Mouse (Mus musculus): Measurements from ENCODE around the gene Tmigd1. TPM values are rescaled to one million over a fixed set of nuclear protein-coding genes. Genes with fewer than 3 reads are reported as not detected.

Tmigd1 gene
- not detected in 2 replicates for total RNA-seq (2012; rRNA removed)
- not detected in 2 replicates for total RNA-seq (2014; rRNA removed)
- polyA plus RNA-seq (2012; ENCODE audit: insufficient read length, low read depth), result not detected in 2 replicates

- no peak within 1 kb of the TSS for H3K4me2 ChIP-seq (ENCODE audit: insufficient read depth, low read depth, poor library complexity, severe bottlenecking)
- no peaks in the 10 kb centered on the region for H3K27me3 ChIP-seq (replicated peaks)
- no peak within 1 kb of the TSS for H3K27ac ChIP-seq (ENCODE audit: insufficient read depth, low read depth)
- no peak for DNase-seq (ENCODE audit: extremely low read depth)
- H3K36me3 ChIP-seq (replicated peaks in 1 of 2; ENCODE audit: control insufficient read depth in 1 of 2, insufficient read depth in 1 of 2, low read length in 1 of 2), result no peaks in the 10 kb centered on the region
- dilution Hi-C loops (cut with MboI; ENCODE audit: extremely low pct_ligation_motif_present, extremely low pct_unique_long_range_greater_than_20kb, low sequenced_read_pairs), result no loop called here
- no peaks in the 10 kb centered on the region for H3K9me3 ChIP-seq (replicated peaks; ENCODE audit: low read length)
- no peak for TF ChIP-seq CHD1 (IDR thresholded peaks at IDR 0.05; ENCODE audit: low read depth, low read length)
- no peak for TF ChIP-seq USF1 (IDR thresholded peaks at IDR 0.05; ENCODE audit: low read depth, low read length)
- TF ChIP-seq MEF2A (IDR thresholded peaks at IDR 0.05; ENCODE audit: borderline replicate concordance, low read depth, low read length), result no peak
- TF ChIP-seq JUN (IDR thresholded peaks at IDR 0.05; ENCODE audit: insufficient read depth, low read depth, low read length), result no peak
- no peak for TF ChIP-seq IRF4 (IDR thresholded peaks at IDR 0.05; ENCODE audit: low read depth, low read length)
- TF ChIP-seq ETS1 (conservative IDR thresholded peaks at IDR 0.05; ENCODE audit: low read depth, low read length), result no peak
- TF ChIP-seq EP300 (IDR thresholded peaks at IDR 0.05; ENCODE audit: low read length), result no peak
- no peak for TF ChIP-seq MXI1 (IDR thresholded peaks at IDR 0.05; ENCODE audit: low read depth, low read length)
- no peak for TF ChIP-seq MYC (IDR thresholded peaks at IDR 0.05; ENCODE audit: low read depth, low read length)
- no peak for TF ChIP-seq RAD21 (IDR thresholded peaks at IDR 0.05; ENCODE audit: low read depth, low read length)
- no peak for TF ChIP-seq SMC3 (IDR thresholded peaks at IDR 0.05; ENCODE audit: low read depth, low read length)
- no peak for TF ChIP-seq UBTF (IDR thresholded peaks at IDR 0.05; ENCODE audit: low read depth, low read length)
- TF ChIP-seq USF2 (conservative IDR thresholded peaks at IDR 0.05; ENCODE audit: low read depth, low read length), result no peak
- no peak for TF ChIP-seq ZMIZ1 (IDR thresholded peaks at IDR 0.05; ENCODE audit: low read depth, low read length)
- no peak for TF ChIP-seq SIN3A (IDR thresholded peaks at IDR 0.05; ENCODE audit: low read length)
- TF ChIP-seq POLR2A (IDR thresholded peaks at IDR 0.05; ENCODE audit: low read depth, low read length), result no peak
- no peak for TF ChIP-seq NRF1 (IDR thresholded peaks at IDR 0.05; ENCODE audit: low read depth, low read length)
- no peak for TF ChIP-seq POLR2AphosphoS2 (IDR thresholded peaks at IDR 0.05; ENCODE audit: low read depth, low read length)
- no peak for TF ChIP-seq PAX5 (IDR thresholded peaks at IDR 0.05; ENCODE audit: low read length)
- TF ChIP-seq JUND (conservative IDR thresholded peaks at IDR 0.05; ENCODE audit: low read depth, low read length), result no peak
- no peak within 1 kb of the TSS for H3K4me3 ChIP-seq (replicated peaks in 1 of 3; ENCODE audit: low read depth in 2 of 3, low read length in 2 of 3, poor library complexity in 1 of 3)
- H3K79me2 ChIP-seq (replicated peaks; ENCODE audit: control insufficient read depth, extremely low read depth, insufficient read depth, poor library complexity, severe bottlenecking), result no peaks in the 10 kb centered on the region
- in situ Hi-C loops (cut with MboI; ENCODE audit: low pct_ligation_motif_present, low pct_unique_long_range_greater_than_20kb, low sequenced_read_pairs), result no loop called here
- no peak within 1 kb of the TSS for H3K9ac ChIP-seq (ENCODE audit: insufficient read depth, low read depth)
- H3K4me1 ChIP-seq (ENCODE audit: control insufficient read depth in 1 of 2, insufficient read depth in 2 of 2), result peaks cover 10 to 20% of the 10 kb centered on the region in 2 experiments; a peak in 3 of 4 replicates
Observed at GRCm38 (mm10) chr11:76901579-76902361, at the start of gene Tmigd1. Tmigd1 (plus strand) TSS chr11:76902159.

All from CH12.LX (cell line).